ENCODE assay signal across 8 mouse cellular contexts in the genomic region with DNA sequence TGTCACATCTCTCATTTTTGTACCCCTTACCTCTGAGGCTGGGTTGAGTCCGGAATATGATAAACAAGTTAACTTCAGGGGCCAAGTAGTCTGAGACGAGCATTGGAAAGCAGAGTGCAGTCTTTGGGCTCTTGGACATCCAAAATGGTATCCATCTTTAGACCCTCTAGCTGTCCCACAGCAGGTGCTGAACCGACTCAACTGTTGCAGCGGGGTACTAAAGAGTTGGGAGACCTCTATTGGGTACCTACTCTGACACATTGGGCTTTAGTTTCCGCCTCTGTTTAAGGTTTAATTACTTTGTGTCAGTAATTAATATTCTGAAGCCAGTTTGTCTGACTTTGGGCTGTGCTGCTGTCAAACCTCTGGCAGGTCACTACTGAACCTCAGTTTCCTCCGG. TPM values are rescaled to one million over a fixed set of nuclear protein-coding genes. Genes with fewer than 3 reads are reported as not detected.
DNase-seq lines count a peak whose midpoint lies in the region; ATAC-seq and TF ChIP-seq lines count a peak whose summit lies in the region.

No protein-coding gene starts in this region.

- peak overlapping the region; percentile 96; the same call in 1 of the 2 replicates for H3K27ac ChIP-seq in kidney, embryonic 15.5 days
- 0 out of 2 replicates have a peak overlapping the region, but pooled peaks have one; percentile 90 for H3K27ac ChIP-seq in embryonic facial prominence, embryonic 14.5 days (replicated peaks; ENCODE audit: low read depth, low read length)
- no peak overlapping the region for H3K27ac ChIP-seq in intestine, embryonic 16.5 days (ENCODE audit: low read length)

- no peak overlapping the region for H3K9ac ChIP-seq in kidney, embryonic 15.5 days
- peak overlapping the region; percentile 80; the same call in 1 of the 2 replicates for H3K9ac ChIP-seq in embryonic facial prominence, embryonic 14.5 days (ENCODE audit: low read depth, low read length)
- H3K9ac ChIP-seq in intestine, embryonic 16.5 days (ENCODE audit: low read depth, low read length), result no peak overlapping the region

- peaks cover 86% of the 10 kb centered on the region for H3K79me2 ChIP-seq in myocyte (ENCODE audit: control insufficient read depth, insufficient read depth)

- DNase-seq in kidney, postnatal 10 days, result no peak
- DNase-seq in embryonic facial prominence, embryonic 14.5 days (ENCODE audit: low spot score), result no peak
- DNase-seq in right cerebral cortex, postnatal 10 days (ENCODE audit: low spot score in 2 of 2), result no peak
- no peak for DNase-seq in thymus, adult 18-20 months
- no peak for DNase-seq in cerebellum, postnatal 25 days

- H3K9me3 ChIP-seq in kidney, embryonic 15.5 days (replicated peaks), result no peaks in the 10 kb centered on the region
- no peaks in the 10 kb centered on the region for H3K9me3 ChIP-seq in embryonic facial prominence, embryonic 14.5 days (ENCODE audit: control insufficient read depth, low read length)
- H3K9me3 ChIP-seq in intestine, embryonic 16.5 days (ENCODE audit: control insufficient read depth, low read length), result no peaks in the 10 kb centered on the region

- H3K36me3 ChIP-seq in kidney, embryonic 15.5 days, result no peaks in the 10 kb centered on the region
- 0 out of 2 replicates have a peak, but pooled peaks cover 8% of the 10 kb centered on the region for H3K36me3 ChIP-seq in embryonic facial prominence, embryonic 14.5 days (ENCODE audit: control insufficient read depth, insufficient read depth, low read length)
- H3K36me3 ChIP-seq in intestine, embryonic 16.5 days (ENCODE audit: control insufficient read depth, insufficient read depth, low read length), result no peaks in the 10 kb centered on the region
- H3K36me3 ChIP-seq in myocyte (ENCODE audit: control insufficient read depth, insufficient read depth), result peaks cover 3% of the 10 kb centered on the region

- H3K4me2 ChIP-seq in kidney, embryonic 15.5 days, result peak overlapping the region; percentile 99
- H3K4me2 ChIP-seq in embryonic facial prominence, embryonic 14.5 days (ENCODE audit: low read depth, low read length), result peak overlapping the region; percentile 99
- peak overlapping the region; percentile 100 for H3K4me2 ChIP-seq in intestine, embryonic 16.5 days (ENCODE audit: low read depth, low read length)
- peak overlapping the region; percentile 80 for H3K4me2 ChIP-seq in myocyte (ENCODE audit: low read depth)

- ATAC-seq in kidney, embryonic 15.5 days (replicated peaks; ENCODE audit: low FRiP score), result no peak
- no peak for ATAC-seq in embryonic facial prominence, embryonic 14.5 days (ENCODE audit: low read depth)
- no peak for ATAC-seq in intestine, embryonic 16.5 days

- 26% methylated on average over 6 of the region's 6 CpGs for WGBS in kidney, embryonic 15.5 days
- WGBS in embryonic facial prominence, embryonic 14.5 days, result 24% methylated on average over 6 of the region's 6 CpGs
- WGBS in intestine, embryonic 16.5 days, result 42% methylated on average over 6 of the region's 6 CpGs

- H3ac ChIP-seq in myocyte (ENCODE audit: control insufficient read depth, insufficient read length), result no peak overlapping the region

- H3K4me3 ChIP-seq in kidney, embryonic 15.5 days (replicated peaks), result peak overlapping the region; percentile 68
- peak overlapping the region; percentile 67 for H3K4me3 ChIP-seq in embryonic facial prominence, embryonic 14.5 days (ENCODE audit: low read depth, low read length)
- H3K4me3 ChIP-seq in intestine, embryonic 16.5 days (ENCODE audit: low read length), result peak overlapping the region; percentile 66
- peak overlapping the region; percentile 15 for H3K4me3 ChIP-seq in myocyte

- peaks cover 84% of the 10 kb centered on the region for H3K4me1 ChIP-seq in kidney, embryonic 15.5 days
- H3K4me1 ChIP-seq in embryonic facial prominence, embryonic 14.5 days (ENCODE audit: control insufficient read depth, insufficient read depth, low read length), result peaks cover 37% of the 10 kb centered on the region
- peaks cover 43% of the 10 kb centered on the region for H3K4me1 ChIP-seq in intestine, embryonic 16.5 days (ENCODE audit: control insufficient read depth, insufficient read depth, low read length)

- no peak for TF ChIP-seq POLR2A in myocyte (IDR thresholded peaks at IDR 0.05; ENCODE audit: insufficient read length, low read depth)

- H3K27me3 ChIP-seq in kidney, embryonic 15.5 days, result no peaks in the 10 kb centered on the region
- no peaks in the 10 kb centered on the region for H3K27me3 ChIP-seq in embryonic facial prominence, embryonic 14.5 days (replicated peaks; ENCODE audit: control insufficient read depth, insufficient read depth, low read length)
- no peaks in the 10 kb centered on the region for H3K27me3 ChIP-seq in intestine, embryonic 16.5 days (replicated peaks; ENCODE audit: control insufficient read depth, insufficient read depth, low read length)
- H3K27me3 ChIP-seq in myocyte (ENCODE audit: control insufficient read depth, insufficient read depth, insufficient read length), result no peaks in the 10 kb centered on the region

TF ChIP-seq in myocyte, 11 proteins besides CTCF, POLR2A, EP300 and RAD21:
- TF ChIP-seq POLR2AphosphoS2 (IDR thresholded peaks at IDR 0.05; ENCODE audit: insufficient read length, low read depth), result no peak

RNA-seq across cellular contexts. Expression of gene Ahdc1, which starts 26.7 kb away (rescaled TPM):
- 7.4 and 10.1 TPM in 2 replicates for polyA plus RNA-seq in kidney, embryonic 15.5 days (2015; fragmentation: Nextera tagmentation; extraction: Ambion mirVana)
- 11.0 and 11.7 TPM in 2 replicates for polyA plus RNA-seq in embryonic facial prominence, embryonic 14.5 days (2014; fragmentation: Nextera tagmentation; extraction: Ambion mirVana)
- 5.3 and 5.7 TPM in 2 replicates for polyA plus RNA-seq in intestine, embryonic 16.5 days (2015; fragmentation: Nextera tagmentation; extraction: Ambion mirVana)
- 58.2 TPM for polyA plus RNA-seq in myocyte (2012; fragmentation: generic; extraction: Trizol)

Comparison
In these comparisons a context has a peak if more than half of its experiments do, and no peak if none do; other contexts are left out.
1. H3K4me3 ChIP-seq: peak in every context shown above with its lines; median percentile 68 in kidney, embryonic 15.5 days; 67 in embryonic facial prominence, embryonic 14.5 days; 66 in intestine, embryonic 16.5 days; 15 in myocyte.